Mouse (Mus musculus) bone marrow, adult 2 months (tissue): ENCODE data around the gene Nkain1. TPM values are rescaled to one million over a fixed set of nuclear protein-coding genes. Genes with fewer than 3 reads are reported as not detected.

Experiments used
- H3K27ac ChIP-seq: fragments of 200-500 bp; 2 replicates; pipeline ENCODE4 v1.5.1; 2012; ENCODE audit warnings: low read depth, mild to moderate bottlenecking, control low read depth, inconsistent platforms, low read length; ENCODE audit not compliant: control insufficient read depth, poor library complexity, insufficient read depth
- H3K4me1 ChIP-seq: fragments of 200-500 bp; 2 replicates; pipeline ENCODE4 v1.6.1; 2011; ENCODE audit warnings: low read length; ENCODE audit not compliant: control insufficient read depth, insufficient read depth
- H3K4me3 ChIP-seq: fragments of 200-500 bp; replicated peaks from 2 replicates; pipeline ENCODE3; 2011; ENCODE audit warnings: mild to moderate bottlenecking, low read depth, low read length, control low read depth; ENCODE audit not compliant: control insufficient read depth
- CTCF ChIP-seq: fragments of 200-500 bp; IDR thresholded peaks from 2 replicates; pipeline ENCODE4 v1.5.1; 2011; ENCODE audit warnings: low read length, control low read depth; ENCODE audit not compliant: control insufficient read depth, insufficient read depth
- POLR2A ChIP-seq: fragments of 200-500 bp; IDR thresholded peaks from 2 replicates; pipeline ENCODE4 v1.6.1; 2011; ENCODE audit warnings: low read depth, mild to moderate bottlenecking, control low read depth, low read length, borderline replicate concordance; ENCODE audit not compliant: control insufficient read depth
- WGBS: fragments of 180-500 bp; shearing (Covaris S2); methylation state at CpG from one replicate; pipeline ENCODE4 v1.1.7; 2018; 5-methylcytosine and 5-hydroxymethylcytosine counted together
- polyA plus RNA-seq: library from polyadenylated mRNA; stranded (reverse); fragments of >200 nt; gene quantifications from 2 replicates; pipeline ENCODE4 v1.2.4, GENCODE M21; 2011; ENCODE audit warnings: low replicate concordance; ENCODE audit not compliant: missing spikeins, insufficient read depth, insufficient read length

The Nkain1 gene
- polyA plus RNA-seq, 1 experiment: 5.0 TPM

DNA sequence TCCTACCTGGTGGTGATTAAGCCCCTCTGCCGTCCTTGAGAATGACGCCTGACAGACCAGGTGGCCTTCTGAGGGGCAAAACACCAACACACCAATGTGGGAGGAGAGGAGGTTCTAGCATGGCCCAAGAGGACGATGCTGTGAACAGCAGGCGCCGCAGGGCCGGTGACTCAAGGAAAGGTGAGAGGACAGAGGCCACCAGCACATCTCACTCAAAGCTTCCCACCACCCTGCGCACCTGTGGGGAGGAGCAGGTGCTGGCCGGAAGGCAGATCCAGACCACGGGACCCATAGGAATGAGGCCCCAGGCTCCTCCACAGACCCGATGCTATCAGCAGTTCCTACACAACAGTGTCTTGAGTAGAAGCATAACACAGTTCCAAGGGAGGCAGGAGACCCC is 1.4 kb downstream of the Nkain1 start:
- 62% methylated on average over 10 of the region's 10 CpGs for WGBS

DNA sequence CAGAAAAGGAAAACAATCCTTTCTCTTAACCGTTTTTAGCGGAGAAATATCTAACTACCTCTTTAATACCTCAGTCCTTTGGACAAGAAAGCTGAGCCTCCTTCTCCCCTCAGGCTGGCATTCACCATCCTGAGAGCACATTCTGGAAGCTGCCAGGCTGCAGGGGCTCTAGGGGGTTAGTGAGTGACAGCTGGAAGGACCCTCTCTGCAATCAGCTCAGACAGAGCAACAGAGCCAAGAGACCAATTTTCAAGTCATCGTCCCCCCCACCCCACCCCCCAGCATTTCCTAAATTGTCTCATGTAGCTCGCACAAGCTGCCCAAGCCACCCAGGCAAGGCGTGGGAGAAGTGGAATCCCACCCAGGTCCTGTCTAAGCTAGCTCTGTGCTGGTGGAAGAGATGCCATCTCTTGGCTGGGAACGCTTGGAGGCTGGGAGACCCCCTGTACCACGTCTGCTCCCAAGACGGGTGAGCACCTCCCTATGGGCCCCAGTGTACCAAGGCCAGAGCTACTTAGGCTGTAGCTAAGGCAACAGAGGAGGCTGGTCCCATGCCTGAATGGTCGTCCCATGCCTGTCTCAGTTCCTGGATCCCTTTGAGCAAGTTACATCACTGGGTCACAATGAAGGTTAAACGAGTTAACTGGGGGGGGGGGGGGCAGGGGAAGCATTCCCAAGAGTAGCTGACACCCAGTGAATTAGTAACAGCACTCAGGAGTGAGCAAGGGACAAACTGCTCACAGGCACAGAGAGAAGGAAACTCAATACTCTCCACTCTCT is 2.8 kb downstream of the Nkain1 start:
- TF ChIP-seq POLR2A (no peak), CTCF (no peak)
- Histone ChIP-seq H3K4me3 (no peak overlapping the region), H3K27ac (no peak overlapping the region), H3K4me1 (no peaks in the 10 kb centered on the region)
- WGBS: 59% methylated on average over 10 of the region's 10 CpGs

More for the DNA sequence above, 1.4 kb downstream of the Nkain1 start:
- no peak overlapping the region for H3K27ac ChIP-seq
- no peak overlapping the region for H3K4me3 ChIP-seq
- H3K4me1 ChIP-seq: no peaks in the 10 kb centered on the region
- no peak for TF ChIP-seq POLR2A
- no peak for TF ChIP-seq CTCF

DNA sequence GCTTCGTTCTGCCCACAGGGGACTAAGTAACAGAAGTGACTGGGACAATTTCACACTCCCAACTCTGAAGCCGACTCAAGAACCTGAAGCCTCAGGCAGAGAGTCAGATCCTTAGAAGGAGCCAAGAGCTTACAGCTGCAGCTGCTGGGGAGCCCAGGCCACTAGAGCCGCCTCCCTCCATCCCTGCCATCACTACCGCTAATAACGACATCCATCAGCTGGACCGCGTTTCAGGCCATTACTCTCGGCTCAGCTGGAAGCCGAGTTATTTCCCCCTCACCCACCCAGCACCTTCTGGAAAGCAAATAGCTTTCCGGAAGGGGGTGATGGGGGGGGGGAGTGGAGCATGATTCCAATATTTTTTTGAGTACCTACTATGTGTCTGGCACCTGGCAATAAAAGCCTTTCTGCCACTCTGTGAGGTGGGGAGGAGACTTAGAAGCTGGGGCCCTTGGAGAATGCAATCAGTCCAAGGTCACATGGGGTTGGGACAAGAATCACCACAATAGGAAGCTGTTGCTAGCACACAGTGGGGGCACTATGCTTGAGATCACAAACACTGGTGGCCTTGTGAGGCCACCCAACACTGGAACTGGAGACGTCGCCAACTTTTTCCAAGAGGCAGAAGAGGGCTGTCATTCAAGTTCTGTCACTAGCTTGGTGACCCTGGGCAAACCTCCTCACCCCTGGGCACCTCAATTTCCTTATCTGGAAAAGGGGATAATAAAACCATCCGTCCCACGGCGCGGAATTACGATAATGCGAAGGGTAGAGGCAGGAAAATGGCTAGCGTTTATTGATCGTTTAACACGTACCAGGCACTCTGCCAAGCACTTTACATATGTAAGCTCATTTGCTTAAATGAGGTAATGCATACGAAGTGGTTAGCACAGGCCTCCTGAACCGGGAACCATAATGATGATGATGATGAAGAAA is 5.7 kb downstream of the Nkain1 start:
- 78% methylated on average over 23 of the region's 23 CpGs for WGBS
- TF ChIP-seq CTCF (no peak), POLR2A (no peak)

DNA sequence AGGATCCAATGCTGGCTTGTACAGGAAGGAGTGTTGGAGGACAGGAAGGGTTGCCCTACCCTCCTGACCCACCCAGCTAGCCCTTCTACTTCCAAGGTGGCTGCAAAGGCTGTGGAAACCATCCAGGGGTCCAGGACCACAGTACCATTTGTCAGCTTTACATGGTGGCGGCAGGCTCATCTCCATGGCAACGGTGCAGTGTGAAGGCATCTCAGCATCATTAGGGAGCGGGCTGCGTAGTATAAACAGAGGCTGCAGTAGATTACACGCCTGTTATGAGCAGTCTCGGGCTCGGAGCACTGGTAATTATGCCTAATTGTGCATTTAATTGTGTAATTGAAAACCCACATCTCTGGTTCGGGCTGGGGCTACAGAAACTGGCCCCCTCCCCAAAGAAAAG is 10.2 kb downstream of the Nkain1 start:
- WGBS: 71% methylated on average over 8 of the region's 8 CpGs
- Histone ChIP-seq H3K4me3 (no peak overlapping the region), H3K4me1 (no peaks in the 10 kb centered on the region), H3K27ac (no peak overlapping the region)
- TF ChIP-seq CTCF: no peak
- TF ChIP-seq POLR2A: no peak

More for the DNA sequence above, 5.7 kb downstream of the Nkain1 start:
- H3K4me3 ChIP-seq: no peak overlapping the region
- no peaks in the 10 kb centered on the region for H3K4me1 ChIP-seq
- no peak overlapping the region for H3K27ac ChIP-seq

DNA sequence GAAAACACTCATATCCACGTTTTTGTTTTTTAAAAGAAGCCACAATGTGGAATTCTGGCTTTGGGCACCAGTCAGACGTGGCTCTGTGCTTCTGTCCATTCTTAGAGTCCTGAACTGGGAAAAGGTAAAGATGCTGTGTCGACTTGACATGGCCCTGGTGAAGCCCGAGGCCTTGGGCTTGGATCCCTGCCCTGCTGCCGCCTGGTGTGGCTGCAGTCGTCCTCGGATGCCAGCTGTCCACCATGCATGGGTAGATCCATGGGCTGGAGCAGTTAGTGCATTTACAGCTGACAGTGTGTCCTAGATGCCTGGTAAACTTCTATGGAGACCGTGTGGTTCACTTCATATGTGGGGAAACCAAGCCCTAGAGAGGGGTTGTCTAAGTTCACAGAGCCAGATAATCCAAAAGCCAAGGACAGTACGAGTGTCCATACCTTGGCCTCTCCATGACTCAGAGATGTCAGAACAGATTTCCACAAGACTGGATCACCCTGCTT is 10.7 kb downstream of the Nkain1 start:
- WGBS: 70% methylated on average over 9 of the region's 9 CpGs
- TF ChIP-seq CTCF: no peak
- TF ChIP-seq POLR2A: no peak
- Histone ChIP-seq H3K4me3 (no peak overlapping the region), H3K27ac (no peak overlapping the region), H3K4me1 (no peaks in the 10 kb centered on the region)

DNA sequence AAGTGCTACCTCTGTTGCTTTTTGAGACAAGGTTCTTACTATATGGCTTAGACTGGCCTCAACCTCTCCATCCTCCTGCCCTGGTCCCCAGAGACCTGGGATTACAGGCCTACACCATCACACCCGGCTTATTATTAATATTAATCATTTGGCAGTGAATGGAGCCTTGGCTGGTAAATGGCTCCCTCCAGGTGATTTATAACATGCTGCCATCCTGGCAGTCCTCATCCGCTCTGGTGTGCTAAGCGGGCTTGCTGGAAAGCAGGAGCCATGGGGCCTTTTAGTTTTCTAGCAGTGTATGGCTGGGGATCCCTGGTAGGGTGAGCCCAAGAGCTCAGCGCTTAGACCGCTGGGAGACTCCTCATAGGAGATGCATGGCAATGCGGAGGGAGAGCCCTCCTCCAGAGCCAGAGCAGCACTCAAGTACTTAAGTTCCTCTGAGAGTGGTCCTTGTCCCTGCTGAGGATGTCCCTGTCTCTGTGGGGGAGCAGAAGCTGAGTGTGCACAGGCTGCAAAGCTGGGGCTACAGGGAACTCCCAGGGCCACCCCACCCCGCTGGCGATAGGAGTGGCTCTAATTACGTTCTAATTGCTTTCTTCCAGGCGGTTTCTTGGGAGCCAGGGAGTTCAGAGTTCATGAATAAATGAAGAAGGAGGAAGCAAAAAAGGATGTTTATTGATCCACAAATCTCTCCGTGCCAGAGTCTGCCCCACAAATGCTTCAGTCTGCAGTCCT is 13.2 kb downstream of the Nkain1 start:
- H3K4me3 ChIP-seq: no peak overlapping the region

DNA sequence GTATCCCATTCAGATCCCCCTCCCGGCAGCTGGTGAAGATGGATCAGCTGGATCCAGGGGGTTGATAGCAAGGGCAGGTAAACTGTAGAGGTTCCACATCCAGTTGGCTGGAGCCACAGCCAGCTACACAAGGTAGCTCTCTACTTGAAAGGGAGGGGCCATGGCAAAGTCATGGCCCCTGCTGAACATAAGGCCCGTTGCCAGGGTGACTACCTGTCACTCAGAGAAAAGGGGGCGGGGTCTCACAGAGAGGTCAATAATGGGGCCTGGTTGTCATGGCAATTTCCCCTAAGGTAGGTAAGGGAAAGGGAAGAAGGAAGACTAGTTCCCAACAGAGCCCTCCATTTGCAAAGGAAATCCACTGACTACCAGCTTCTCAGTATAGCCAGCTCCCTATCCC is 14.8 kb downstream of the Nkain1 start:
- H3K4me3 ChIP-seq: no peak overlapping the region
- no peaks in the 10 kb centered on the region; the same call in 1 of the 2 replicates for H3K4me1 ChIP-seq
- no peak overlapping the region for H3K27ac ChIP-seq
- TF ChIP-seq POLR2A: no peak
- TF ChIP-seq CTCF: no peak
- WGBS: 83% methylated on average over 3 of the region's 3 CpGs

More for the DNA sequence above, 13.2 kb downstream of the Nkain1 start:
- no peak for TF ChIP-seq CTCF
- TF ChIP-seq POLR2A: no peak
- Histone ChIP-seq H3K4me1 (no peaks in the 10 kb centered on the region; the same call in 1 of the 2 replicates), H3K27ac (no peak overlapping the region)
- WGBS: 76% methylated on average over 11 of the region's 11 CpGs
